Mouse (Mus musculus) heart, postnatal 4 days (tissue): ENCODE results near the gene Amz1. TPM values are rescaled to one million over a fixed set of nuclear protein-coding genes. Genes with fewer than 3 reads are reported as not detected.

ENCODE experiments used
- DNase-seq: peaks from one replicate; pipeline ENCODE4 v3.0.0; 2021
- total RNA-seq, 2 experiments: library from RNA; stranded (reverse); gene quantifications; 2 replicates each; pipeline ENCODE4 v1.2.3; 2021

The Amz1 gene
- total RNA-seq, 2 experiments from 2014 or later = 0.93 to 1.5 TPM

DNA sequence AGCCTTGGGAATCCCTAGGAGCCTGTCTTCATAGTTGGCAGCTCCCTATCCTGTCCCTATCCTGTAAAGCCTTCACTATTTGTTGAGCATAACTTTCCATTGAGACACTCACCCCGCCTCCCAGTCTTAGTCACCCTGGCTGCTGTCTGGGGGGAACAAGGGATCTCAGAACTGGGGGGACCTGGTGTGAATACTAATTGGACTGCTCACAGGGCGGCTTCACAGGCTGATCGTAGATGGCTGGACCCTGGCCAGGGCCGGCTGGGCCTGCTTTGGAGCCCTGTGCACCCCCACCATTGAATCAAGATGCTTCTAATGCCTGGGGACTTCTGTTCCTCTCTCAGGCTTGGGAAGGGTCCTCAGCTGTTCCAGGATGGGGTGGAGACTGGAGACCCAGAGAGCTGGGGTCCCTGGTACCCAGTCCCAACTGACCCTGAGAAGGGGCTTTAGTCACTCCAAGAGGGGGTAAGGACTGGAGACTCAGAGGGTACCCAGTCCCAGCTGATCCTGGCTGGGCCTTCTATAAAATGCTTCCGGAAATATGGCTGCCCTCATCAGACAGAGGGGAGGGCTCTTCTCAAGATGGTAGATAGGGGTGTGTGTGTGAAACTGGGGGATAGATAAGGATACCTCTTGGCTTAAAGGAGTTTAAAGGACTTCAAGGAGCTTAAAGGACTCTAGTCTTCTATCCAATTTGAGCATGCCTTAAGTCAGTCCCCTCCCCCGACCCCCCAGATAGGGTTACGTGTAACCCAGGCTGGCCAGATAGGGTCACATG, 2.3 kb downstream of the Amz1 start:
- no peak for DNase-seq

DNA sequence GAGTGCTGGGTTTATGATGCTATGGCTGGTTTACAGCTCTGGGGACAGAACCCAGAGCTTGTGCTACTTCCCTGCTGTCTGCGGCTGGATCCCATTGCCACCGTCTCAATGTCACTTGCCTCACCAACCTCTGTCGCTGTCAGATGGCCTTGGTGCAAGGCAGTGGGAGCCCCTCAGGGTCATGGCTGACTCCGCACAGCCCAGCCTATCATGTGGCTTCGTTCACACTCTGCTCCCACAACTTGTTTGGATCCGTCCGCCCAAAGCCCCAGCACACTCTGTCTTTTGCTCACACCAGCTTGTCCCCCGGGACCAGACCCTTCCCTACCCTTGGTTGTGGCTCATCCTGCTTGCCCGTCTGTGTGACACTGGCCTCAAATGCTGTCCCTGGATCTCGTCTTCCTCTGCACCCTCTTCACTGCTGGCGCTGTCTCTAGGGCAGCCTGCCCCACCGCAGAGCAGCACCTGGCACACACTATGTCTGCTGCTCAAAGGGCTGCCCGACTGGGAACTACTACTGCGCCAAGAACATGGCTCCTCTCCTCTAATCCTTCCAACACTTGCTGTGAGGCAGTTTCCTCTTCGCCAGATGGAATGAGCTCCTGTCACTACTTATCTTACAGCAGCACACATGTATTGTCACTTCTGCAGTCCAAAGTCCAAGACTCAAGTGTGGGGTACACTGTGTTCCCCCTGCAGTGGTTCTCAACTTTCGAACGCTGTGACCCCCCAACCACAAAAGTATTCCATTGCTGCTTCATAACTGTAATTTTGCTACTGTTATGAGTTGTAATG, 3.2 kb downstream of the Amz1 start:
- no peak for DNase-seq

DNA sequence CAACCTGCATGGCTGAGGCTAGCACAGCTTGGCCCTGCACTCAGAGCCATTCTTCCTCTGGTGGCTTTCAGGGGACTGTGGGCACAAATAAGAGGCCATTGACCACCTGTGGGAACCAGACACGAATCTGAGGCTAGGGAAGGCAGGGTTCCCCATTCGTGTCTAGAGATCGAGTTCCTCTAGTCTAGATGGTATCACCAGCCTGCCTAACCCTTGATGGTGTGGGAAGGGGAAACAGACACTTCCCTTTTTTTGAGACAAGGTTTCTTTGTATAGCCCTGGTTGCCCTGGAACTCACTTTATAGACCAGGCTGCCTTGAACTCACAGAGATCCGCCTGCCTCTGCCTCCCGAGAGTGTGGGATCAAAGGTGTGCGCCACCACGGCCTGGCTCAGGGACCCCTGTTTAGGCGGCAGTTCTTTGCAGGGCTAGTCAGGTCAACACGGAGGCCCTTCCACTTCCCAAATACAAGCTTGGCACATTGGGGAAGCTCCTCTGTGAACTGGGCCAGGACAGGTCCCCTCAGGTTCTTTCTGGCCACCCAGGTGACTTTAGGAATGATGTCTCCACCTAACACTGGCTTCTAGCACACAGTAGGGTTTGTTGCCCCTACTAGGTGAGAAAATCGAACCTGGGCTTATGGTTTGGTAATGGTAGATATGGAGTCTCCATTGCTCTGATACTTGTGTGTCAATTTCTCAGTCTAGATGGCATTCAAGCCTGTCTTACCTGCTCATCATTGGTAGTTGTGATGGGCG, 7.3 kb downstream of the Amz1 start:
- no peak for DNase-seq

DNA sequence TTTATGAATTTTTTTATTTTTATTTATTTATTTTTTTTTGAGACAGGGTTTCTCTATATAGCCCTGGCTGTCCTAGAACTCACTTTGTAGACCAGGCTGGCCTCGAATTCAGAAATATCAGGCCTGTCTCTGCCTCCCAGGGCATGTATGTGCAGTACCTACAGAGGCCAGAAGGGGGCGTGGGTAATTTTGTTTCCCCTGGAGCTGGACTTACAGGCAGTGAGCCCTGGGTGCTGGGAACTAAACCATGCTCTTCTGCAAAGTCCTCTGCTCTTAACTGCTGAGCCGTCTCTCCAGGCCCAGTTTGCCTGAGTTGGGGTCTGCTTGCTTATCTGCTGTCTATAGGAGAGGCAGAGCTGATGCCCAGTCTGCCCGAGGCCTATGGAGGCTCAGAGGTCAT, 8.3 kb downstream of the Amz1 start:
- DNase-seq = no peak

DNA sequence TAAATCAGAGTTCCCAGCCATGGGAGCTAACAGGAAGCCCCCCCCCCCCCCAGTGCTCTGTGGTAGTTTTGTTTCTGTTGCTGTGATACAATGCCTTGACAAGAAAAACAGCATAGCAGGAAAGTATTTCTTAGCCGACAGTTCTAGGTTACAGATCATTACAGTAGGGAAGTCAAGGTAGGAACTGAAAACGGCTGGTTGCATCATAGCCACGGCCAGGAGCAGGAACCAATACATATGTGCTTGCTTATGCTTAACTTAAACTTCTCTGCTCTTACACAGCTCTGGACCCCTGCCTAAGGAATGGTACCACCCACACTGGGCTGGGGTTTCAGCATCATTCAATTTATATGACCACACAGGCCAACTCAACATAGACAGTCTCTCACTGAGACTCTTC, 9.4 kb downstream of the Amz1 start:
- DNase-seq = no peak

DNA sequence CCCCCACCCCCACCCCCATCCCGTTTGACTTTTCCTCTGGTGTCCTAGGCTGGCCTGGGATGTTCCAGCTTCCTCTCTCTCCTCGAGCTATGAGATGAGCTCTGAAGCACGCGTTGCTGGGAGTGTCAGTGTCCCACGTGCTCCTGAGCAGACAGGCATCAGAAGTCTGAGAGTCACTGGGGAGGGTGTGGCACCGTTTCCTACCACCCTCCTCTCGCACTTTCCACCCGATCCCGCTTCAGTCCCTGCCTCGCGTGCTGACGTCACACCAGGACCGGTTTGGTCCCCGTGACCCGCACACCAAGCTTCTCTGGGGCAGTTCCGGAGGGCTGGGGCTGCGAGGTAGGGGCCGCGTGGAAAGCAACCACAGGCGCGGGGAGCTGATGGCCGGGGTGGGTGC, 11.4 kb downstream of the Amz1 start:
- peak; percentile 40 for DNase-seq

DNA sequence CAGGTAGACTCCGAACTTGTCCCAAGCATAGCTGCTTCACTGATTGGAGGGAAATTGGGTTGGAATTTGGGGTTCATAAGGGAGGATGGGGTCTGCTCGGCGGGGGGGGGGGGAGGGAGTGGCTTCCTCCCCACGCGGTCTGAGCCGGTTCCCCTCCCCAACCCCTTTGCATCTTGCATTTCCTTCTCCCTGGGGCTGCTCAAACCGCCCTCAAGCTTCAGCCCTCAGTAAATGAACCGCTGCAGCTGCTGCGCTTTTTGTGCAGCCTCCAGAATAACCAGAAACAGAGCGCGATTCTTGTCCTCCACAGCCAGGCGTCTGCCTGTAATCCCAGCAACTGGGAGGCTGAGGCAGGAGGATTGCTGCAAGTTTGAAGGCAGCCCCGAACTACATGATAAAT, 12.2 kb downstream of the Amz1 start:
- DNase-seq = no peak

DNA sequence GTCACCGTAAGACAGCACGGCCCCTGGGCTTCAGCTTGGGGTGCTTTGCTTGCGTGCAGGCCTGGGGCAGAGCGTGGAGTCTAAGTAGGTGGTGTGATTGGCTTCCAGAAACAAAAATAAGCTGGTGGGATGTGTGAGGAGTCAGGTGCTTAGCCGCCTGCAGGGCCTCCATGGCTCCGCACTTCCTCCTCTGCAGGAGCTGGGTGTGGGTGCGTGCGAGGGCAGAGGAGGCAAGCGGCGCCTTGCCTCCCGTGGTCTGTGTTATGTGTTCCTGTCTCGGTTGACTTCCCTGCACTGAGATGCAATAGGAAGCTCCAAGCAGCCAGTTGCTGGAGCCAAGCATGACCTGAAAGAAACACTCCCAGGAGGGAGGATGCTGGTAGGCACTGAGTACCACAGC, 15.9 kb downstream of the Amz1 start:
- no peak for DNase-seq

DNA sequence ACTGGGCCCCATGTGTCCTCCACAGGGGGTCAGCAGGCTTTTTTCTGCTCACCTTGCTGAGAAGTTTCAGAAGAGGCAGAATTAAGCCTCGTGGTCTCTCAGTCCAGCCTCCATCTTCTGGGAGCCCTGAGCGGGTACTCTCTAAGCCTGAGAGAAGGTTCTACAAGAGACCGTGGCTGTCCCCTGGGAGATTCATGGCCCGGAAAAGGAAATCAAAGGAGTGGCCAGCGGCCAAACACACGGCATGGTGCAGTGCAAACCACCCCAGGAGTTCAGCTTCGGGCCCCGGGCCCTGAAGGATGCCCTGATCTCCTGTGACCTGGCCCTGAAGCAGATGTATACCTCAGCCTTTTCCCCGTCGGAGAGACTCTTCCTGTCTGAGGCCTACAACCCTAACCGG, 17.1 kb downstream of the Amz1 start:
- peak; percentile 60 for DNase-seq

DNA sequence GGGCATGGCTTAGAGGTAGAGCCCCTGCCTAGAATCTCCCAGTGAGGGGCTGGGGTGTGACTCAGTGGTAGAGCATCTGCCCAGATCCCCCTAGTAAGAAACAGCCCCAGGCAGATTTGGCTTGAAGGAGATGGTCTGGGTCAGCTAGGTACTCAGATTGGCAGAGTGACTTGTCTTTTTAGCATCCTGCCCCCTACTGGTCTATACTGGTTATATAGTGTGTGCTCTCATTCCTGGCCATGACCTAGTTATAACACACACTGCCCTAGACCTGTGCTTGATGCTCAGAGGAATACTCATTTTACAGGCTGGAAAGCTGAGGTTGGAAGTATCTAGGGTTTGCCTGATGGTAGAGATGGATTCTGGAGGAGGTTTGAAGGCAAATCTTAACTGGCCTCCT, 17.9 kb downstream of the Amz1 start:
- no peak for DNase-seq

DNA sequence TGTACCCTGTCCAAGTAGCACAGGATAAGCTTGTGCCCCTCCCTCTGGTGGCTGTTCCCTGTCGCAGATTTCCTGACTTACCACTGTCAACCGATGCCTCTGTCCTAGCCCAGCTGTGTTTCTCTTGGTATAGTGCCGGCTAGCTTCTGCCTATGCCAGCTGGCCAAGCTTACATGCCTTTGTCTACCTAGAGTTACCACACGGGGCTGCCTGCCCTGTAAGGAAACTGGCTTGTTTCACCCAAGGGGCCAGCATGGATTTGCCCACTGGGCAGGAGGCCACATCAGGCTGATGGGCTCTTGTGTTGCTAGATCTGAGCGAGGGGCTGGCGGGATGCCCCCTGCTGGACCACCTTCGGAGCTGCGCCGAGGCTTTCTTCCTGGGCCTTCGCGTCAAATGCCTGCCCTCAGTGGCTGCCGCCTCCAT, 19.8 kb downstream of the Amz1 start:
- DNase-seq = peak; percentile 29

DNA sequence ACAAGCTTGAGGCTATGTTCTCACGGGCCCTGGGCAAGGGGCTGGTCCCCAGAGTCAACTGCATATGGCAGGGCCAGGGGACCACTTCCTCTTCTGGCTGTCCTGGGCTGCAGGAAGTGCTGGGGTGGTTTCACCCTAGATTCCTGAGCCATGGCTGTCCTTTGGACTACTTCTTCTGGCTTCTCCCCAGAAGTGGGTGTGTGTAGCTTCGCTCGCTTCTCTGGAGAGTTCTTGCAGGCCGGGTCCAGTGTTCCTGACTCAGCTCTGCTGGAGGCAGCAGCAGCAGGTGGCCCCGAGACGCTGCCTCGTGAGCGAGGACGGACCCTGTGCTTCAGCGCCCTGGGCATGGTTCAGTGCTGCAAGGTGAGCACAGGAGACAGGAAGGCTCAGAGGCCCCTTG, 24.5 kb downstream of the Amz1 start:
- no peak for DNase-seq

DNA sequence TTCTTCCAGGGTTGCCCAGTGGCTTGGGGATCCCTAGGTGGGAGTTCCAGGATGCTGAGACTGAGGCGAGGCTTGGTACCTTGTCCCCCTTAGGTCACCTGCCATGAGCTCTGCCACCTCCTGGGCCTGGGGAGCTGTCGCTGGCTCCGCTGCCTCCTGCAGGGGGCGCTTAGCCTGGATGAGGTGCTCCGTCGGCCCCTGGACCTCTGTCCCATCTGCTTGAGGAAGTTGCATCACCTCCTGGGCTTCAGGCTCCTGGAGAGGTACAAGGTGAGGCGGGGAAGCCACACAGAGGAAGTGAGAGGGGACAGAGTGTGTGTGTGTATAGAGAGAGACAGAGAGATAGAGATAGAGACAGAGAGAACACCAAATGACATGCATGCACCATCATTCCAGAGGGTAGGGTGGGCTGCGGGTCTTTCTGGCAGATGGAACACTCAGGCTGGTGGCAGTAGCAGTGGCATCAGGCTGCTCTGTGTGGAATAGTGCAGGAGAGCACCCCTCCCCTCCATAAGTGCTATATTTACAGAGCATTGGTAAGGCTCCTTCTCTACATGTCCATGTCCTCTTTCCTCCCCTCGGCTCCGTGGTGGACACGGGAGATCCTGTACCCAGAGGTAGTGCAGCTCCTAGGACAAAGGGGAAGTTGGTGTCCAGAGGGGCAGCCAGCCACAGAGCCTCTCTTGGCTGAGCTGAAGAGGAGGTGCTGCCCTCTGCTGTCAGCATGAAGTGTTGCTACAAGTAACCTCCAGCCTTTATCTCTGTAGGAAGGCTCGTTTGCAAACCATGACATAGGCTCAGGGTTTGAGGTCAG, 25.3 kb downstream of the Amz1 start:
- peak; percentile 85 for DNase-seq

DNA sequence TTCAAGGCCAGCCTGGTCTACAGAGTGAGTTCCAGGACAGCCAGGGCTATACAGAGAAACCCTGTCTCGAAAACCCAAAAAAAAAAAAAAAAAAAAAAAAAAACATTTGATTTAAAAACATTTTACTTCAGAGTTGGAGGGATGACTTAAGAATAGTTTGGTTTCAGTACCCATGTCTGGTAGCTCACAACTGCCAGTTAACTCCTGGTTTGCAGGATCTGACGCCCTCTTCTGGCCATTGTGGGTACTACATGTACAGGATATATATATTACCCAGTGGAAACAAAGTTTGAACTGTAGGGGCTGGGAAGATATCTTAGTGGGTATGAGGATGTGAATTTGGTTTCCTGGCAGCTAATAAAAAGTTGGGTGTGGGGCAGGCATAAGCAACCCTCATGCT, 27.0 kb downstream of the Amz1 start:
- peak; percentile 58 for DNase-seq

DNA sequence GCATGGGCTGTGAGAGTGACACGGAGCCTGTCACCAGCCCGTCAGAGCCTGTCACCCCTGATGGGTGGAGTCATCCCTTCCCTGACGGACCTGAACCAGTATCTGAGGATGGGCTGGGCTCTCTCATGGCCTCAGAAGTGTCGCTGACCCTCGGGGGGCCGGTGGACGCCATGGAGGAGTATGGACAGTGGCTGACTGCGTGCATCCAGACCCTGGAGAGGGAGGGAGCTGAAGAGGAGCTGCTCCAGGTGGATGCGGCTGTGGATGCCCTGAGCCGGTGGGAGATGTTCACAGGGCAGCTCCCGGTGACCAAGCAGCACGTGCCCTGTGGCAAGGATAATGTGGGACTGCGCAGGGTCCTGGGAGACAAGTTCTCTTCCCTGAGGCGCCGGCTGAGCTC, 28.1 kb downstream of the Amz1 start:
- no peak for DNase-seq

DNA sequence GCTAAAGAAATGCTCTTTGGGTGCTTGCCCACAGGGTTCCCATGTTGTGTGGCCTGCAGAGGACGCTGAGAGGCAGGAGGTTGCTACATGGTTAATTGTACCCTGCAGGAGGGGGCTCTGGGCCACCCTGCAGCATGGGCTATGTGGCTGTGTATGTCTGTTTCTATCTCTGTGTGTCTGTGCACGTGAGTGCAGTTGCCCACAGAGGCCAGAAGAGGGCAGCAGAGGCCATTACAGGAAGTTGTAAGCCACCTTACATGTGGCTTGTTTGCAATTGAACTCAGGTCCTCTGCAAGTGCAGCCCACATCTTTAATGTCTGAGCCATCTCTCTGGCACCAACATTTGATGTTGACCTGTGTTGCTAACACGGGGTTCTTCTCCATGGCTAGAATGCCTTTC, 28.7 kb downstream of the Amz1 start:
- no peak for DNase-seq

DNA sequence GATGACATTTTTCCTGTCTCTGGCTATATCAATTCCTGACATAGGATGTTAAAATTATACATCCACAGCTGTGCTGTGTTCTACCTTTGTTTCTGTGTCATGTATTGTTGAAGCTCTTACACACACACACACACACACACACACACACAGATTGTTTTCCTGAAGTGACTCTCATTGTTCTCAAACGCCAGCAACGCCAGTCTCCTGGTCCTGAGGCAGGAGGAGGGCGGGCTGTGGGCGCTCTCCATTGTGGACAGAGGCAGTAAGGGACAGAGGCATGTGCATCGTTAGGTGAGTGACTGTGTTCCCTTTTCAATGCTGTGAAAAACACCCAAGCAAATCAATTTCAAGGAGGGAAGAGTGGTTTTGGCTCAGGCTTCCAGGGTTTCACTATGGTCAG, 29.3 kb downstream of the Amz1 start:
- no peak for DNase-seq

DNA sequence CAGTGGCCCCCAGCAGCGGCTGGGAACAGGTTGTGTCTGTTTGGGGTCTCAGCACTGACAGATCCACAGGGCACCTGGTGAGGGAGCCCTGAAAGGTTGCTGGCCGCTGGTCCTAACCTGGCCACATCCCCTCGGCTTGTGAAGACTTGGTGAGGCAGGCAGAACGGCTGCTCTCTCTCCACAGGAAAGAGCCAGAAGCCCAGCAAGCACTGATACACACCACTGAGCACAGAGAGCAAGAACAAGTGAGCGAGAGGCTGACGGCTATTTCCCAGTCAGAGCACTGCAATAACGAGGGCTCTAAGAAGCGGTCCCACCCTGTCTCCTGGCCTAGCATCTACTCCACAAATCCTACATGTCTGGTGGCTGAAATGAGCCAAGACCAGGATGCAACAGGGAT, 34.9 kb downstream of the Amz1 start:
- no peak for DNase-seq

DNA sequence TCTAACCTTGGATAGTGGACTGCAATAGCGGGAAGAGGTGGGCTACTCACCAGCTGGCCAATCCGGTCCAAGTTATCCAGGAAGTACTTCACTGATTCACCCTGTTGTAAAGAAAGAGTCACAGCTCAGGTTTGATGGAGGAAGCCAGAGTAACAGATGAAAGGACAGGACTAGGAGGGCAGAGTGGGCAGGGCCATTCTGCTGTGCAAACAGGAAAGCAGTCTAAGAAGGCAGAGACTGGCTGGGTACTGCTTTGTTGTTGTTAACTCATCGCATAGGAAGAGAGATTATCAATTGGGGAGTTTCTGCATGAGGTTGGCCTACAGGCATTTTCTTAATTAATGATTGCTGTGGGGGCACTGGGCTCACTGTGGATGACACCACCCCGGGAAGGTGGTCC, 38.6 kb downstream of the Amz1 start:
- no peak for DNase-seq

DNA sequence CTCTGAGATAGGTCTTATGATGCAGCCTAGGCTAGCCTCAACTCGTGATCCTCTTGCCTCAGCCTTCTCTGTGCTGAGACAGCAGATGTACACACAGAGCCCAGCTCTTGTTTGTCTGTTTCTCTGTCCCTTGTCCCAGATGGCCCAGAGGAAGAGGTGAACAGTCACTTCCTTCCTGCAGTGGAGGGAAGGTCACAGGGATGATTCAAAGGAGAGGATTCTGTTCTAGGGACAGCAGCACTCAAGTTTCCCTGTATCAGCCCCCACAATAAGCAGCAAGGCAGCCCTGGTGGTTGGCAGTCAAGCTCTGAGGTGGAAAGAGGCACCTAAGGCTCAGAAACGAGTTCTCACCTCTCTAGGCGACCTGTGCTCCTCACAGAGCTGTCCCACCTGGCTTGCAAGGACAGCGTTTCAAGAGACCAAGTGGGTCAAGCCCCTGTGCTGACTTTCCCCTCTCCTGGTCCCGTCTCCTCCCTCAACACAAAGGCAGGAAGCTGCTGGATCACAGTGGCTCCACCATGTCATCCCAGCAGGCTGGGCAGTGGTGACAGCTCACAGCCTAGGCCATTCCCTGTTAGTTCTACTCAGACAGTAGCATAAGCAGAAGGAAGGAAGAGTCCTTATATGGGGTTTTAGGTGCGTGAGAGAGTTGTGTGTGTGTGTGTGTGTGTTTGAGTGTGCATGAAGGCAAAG, 41.1 kb downstream of the Amz1 start:
- peak; percentile 41 for DNase-seq

DNA sequence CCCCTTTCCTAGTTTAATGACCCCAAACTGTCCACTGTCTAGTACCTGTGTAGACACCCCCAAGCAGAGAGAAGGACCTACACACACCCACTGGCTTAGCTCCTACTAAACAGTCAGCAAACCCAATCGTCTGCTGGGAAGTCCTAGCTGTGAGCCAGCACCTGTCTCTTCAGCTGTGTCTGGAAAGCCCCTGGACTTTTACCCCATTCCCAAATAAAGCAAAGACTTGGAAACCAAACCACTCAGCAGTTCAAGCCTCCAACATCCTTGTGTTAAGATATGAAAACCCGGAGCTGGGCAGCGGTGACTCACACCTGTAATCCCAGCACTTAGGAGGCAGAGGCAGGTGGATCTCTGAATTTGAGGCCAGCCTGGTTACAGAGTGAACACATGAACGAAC, 42.6 kb downstream of the Amz1 start:
- no peak for DNase-seq

DNA sequence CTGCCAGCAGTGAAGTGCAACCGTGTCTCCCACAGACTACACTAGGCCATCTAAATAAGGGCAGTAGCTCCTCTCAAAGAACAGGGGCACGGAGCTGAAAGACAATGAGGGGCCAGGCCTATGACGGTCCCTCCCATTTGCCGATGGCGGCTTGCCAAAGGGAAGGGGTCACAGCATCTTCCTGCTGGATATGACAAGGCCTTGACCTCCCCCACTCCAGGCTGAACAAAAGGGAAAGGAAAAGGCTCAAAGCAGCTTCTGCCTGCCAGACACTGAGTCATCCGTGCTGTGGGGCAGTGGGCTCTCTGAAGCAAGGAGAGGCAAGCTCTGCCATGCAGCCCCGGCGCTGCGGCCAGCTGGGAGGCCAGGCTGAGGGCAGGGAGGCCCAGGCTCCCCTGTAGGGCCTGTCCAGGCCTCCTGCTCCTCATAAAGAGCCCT, 43.8 kb downstream of the Amz1 start:
- DNase-seq = peak; percentile 93
